Mouse (Mus musculus) MEL (cell line): Measurements from ENCODE around the gene Tmem150a. TPM values are rescaled to one million over a fixed set of nuclear protein-coding genes. Genes with fewer than 3 reads are reported as not detected.
A peak's percentile ranks its signal among the peaks of the same experiment; 100 is the strongest.

Experiments
- DNase-seq: peaks from one replicate; pipeline ENCODE4 v3.0.0; 2011; ENCODE audit warnings: low read depth, low spot score
- H3K27ac ChIP-seq: 2 replicates; pipeline ENCODE4 v1.5.1; 2012; ENCODE audit warnings: low read depth, mild to moderate bottlenecking, control low read depth, low read length, moderate library complexity; ENCODE audit not compliant: control insufficient read depth
- H3K27me3 ChIP-seq, 2 experiments: fragments of 150-350 bp in 1 of 2; sonication (generic) in 1 of 2; 2 replicates each; pipeline ENCODE4 v1.6.1; 2012; ENCODE audit warnings: low read length in 2 of 2, mild to moderate bottlenecking in 2 of 2, improper control_type of control experiment in 1 of 2, moderate library complexity in 1 of 2; ENCODE audit not compliant: insufficient read depth in 2 of 2, control insufficient read depth in 1 of 2
- H3K36me3 ChIP-seq, 2 experiments: 2 replicates each; pipeline ENCODE4 v1.6.1; 2012 to 2014; ENCODE audit warnings: low read length in 2 of 2, improper control_type of control experiment in 1 of 2, inconsistent platforms in 1 of 2, mild to moderate bottlenecking in 1 of 2; ENCODE audit not compliant: insufficient read depth in 2 of 2, control insufficient read depth in 1 of 2
- H3K4me1 ChIP-seq, 2 experiments: fragments of 150-350 bp in 1 of 2; sonication (generic) in 1 of 2; 2 replicates each; pipeline ENCODE4 v1.6.1; 2012; ENCODE audit warnings: low read length in 2 of 2, improper control_type of control experiment in 1 of 2, mild to moderate bottlenecking in 1 of 2; ENCODE audit not compliant: insufficient read depth in 2 of 2, control insufficient read depth in 1 of 2
- H3K4me3 ChIP-seq, 2 experiments: fragments of 150-350 bp in 1 of 2; sonication (generic) in 1 of 2; 2 replicates each; pipeline ENCODE4 v1.5.1; 2012; ENCODE audit warnings: low read depth in 2 of 2, low read length in 2 of 2, mild to moderate bottlenecking in 2 of 2, moderate library complexity in 2 of 2, control low read depth in 1 of 2, improper control_type of control experiment in 1 of 2; ENCODE audit not compliant: control insufficient read depth in 1 of 2, insufficient read depth in 1 of 2
- H3K79me2 ChIP-seq: 2 replicates; pipeline ENCODE4 v1.6.1; 2012; ENCODE audit warnings: mild to moderate bottlenecking, low read length, moderate library complexity; ENCODE audit not compliant: control insufficient read depth, poor library complexity, insufficient read depth
- H3K9ac ChIP-seq: 2 replicates; pipeline ENCODE4 v1.6.1; 2012; ENCODE audit warnings: low read depth, mild to moderate bottlenecking, control low read depth, low read length, moderate library complexity; ENCODE audit not compliant: control insufficient read depth, poor library complexity, severe bottlenecking
- H3K9me3 ChIP-seq: fragments of 150-350 bp; sonication (generic); replicated peaks from 2 replicates; pipeline ENCODE4 v1.6.1; 2012; ENCODE audit warnings: mild to moderate bottlenecking, low read length, improper control_type of control experiment, moderate library complexity; ENCODE audit not compliant: insufficient read depth
- CHD1 ChIP-seq: IDR thresholded peaks from 2 replicates; pipeline ENCODE4 v1.6.1; 2012; ENCODE audit warnings: low read depth, mild to moderate bottlenecking, inconsistent platforms, low read length, improper control_type of control experiment
- CHD2 ChIP-seq: IDR thresholded peaks from 2 replicates; pipeline ENCODE4 v1.6.1; 2011; ENCODE audit warnings: low read length, improper control_type of control experiment
- ETS1 ChIP-seq: IDR thresholded peaks from 2 replicates; pipeline ENCODE4 v1.6.1; 2012; ENCODE audit warnings: low read depth, mild to moderate bottlenecking, inconsistent platforms, low read length, improper control_type of control experiment, moderate library complexity
- GABPA ChIP-seq: IDR thresholded peaks from 2 replicates; pipeline ENCODE4 v1.6.1; 2012; ENCODE audit warnings: low read depth, mild to moderate bottlenecking, inconsistent platforms, low read length, improper control_type of control experiment, moderate library complexity
- MYC ChIP-seq: IDR thresholded peaks from 2 replicates; pipeline ENCODE4 v1.6.1; 2011; ENCODE audit warnings: low read depth, mild to moderate bottlenecking, low read length, improper control_type of control experiment, moderate library complexity
- POLR2A ChIP-seq, 2 experiments: IDR thresholded peaks; 2 replicates each; pipeline ENCODE4 v1.6.1; 2011 to 2012; ENCODE audit warnings: low read length in 2 of 2, mild to moderate bottlenecking in 2 of 2, control low read depth in 1 of 2, improper control_type of control experiment in 1 of 2, low read depth in 1 of 2, moderate library complexity in 1 of 2; ENCODE audit not compliant: control insufficient read depth in 1 of 2, insufficient read depth in 1 of 2, poor library complexity in 1 of 2
- POLR2AphosphoS5 ChIP-seq: IDR thresholded peaks from 2 replicates; pipeline ENCODE4 v1.6.1; 2012; ENCODE audit warnings: low read depth, borderline replicate concordance, mild to moderate bottlenecking, inconsistent platforms, low read length, moderate library complexity, mixed read lengths
- TBP ChIP-seq: IDR thresholded peaks from 2 replicates; pipeline ENCODE4 v1.8.0; 2011; ENCODE audit warnings: low read depth, low read length, improper control_type of control experiment
- ZC3H11A ChIP-seq: IDR thresholded peaks from 2 replicates; pipeline ENCODE4 v1.6.1; 2012; ENCODE audit warnings: low read depth, mild to moderate bottlenecking, inconsistent platforms, low read length, improper control_type of control experiment
- polyA plus RNA-seq, 2 experiments: library from polyadenylated mRNA; stranded (reverse) in 1 of 2; unstranded in 1 of 2; fragments of >175 nt in 1 of 2; fragments of >200 nt in 1 of 2; gene quantifications; 2 replicates each; pipeline versions ENCODE4 v1.2.1 to v1.2.4; 2012; ENCODE audit warnings: low replicate concordance in 2 of 2, low read depth in 1 of 2; ENCODE audit not compliant: insufficient read length in 2 of 2, insufficient read depth in 1 of 2, missing spikeins in 1 of 2
- total RNA-seq: library from RNA; depleted of rRNA; stranded (reverse); fragments of 300-350 nt; gene quantifications from 2 replicates; pipeline ENCODE4 v1.2.3, GENCODE M21; 2012

Gene Tmem150a
- total and polyA plus RNA-seq, 3 experiments, result 0.15 to 2.5 TPM; not detected in 1

GRCm38 (mm10) chr6:72386561-72386960 lies 31.3 kb downstream of the Tmem150a start:
- peaks cover 15 to 57% of the 10 kb centered on the region in 2 experiments for H3K4me1 ChIP-seq
- peak overlapping the region; percentile 26; the same call in 1 of the 2 replicates for H3K9ac ChIP-seq
- peaks cover 61% of the 10 kb centered on the region for H3K79me2 ChIP-seq
- TF ChIP-seq GABPA, result no peak
- 0 out of 2 replicates have a peak, but pooled peaks have one; percentile 61 for TF ChIP-seq POLR2AphosphoS5
- 0 out of 2 replicates have a peak, but pooled peaks have one; percentile 2 for TF ChIP-seq TBP
- TF ChIP-seq, all 39 proteins: peak for 2
- peak overlapping the region; percentile 99 for H3K27ac ChIP-seq
- H3K9me3 ChIP-seq, result no peaks in the 10 kb centered on the region
- peak; percentile 67 for DNase-seq
- no peak overlapping the region for H3K4me3 ChIP-seq
- no peaks in the 10 kb centered on the region for H3K27me3 ChIP-seq
- H3K36me3 ChIP-seq, result peaks cover 2 to 62% of the 10 kb centered on the region in 2 experiments; a peak in 3 of 4 replicates

DNA sequence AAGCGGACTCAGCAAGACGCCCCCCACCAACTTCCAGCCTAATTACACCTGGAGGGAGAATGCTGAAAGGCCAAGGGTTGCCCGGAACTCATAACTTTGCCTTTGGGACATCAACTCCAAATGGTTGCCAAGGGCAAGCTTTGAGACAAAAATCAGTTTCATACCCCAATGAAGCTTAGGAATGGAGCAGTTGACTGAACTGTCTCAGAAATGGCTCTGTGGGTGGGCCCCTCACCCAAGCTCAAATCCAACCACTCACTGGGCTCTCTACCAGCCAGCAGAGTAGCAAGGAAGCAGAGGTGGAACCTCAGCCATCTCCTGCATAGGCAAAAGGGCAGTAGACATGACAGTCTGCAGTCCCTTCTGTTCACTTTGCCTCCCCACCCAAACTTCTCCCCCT lies 32.6 kb downstream of the Tmem150a start:
- Histone ChIP-seq H3K4me3 (no peak overlapping the region), H3K4me1 (peaks cover 9 to 56% of the 10 kb centered on the region in 2 experiments; a peak in 3 of 4 replicates), H3K27ac (peak overlapping the region; percentile 99), H3K9ac (peak overlapping the region; percentile 84), H3K27me3 (no peaks in the 10 kb centered on the region), H3K9me3 (no peaks in the 10 kb centered on the region), H3K79me2 (peaks cover 61% of the 10 kb centered on the region), H3K36me3 (peaks cover 2 to 57% of the 10 kb centered on the region in 2 experiments; a peak in 3 of 4 replicates)
- DNase-seq, result peak; percentile 82
- TF ChIP-seq ETS1, result no peak
- TF ChIP-seq ZC3H11A, result no peak

- Histone ChIP-seq H3K9ac (peak overlapping the region; percentile 84), H3K36me3 (peaks cover 2 to 57% of the 10 kb centered on the region in 2 experiments; a peak in 3 of 4 replicates), H3K4me3 (peak overlapping the region in 1 of 2 experiments; percentile 51; a peak in 2 of 4 replicates), H3K27ac (peak overlapping the region; percentile 99), H3K9me3 (no peaks in the 10 kb centered on the region), H3K79me2 (peaks cover 61% of the 10 kb centered on the region), H3K4me1 (peaks cover 4 to 56% of the 10 kb centered on the region in 2 experiments; a peak in 3 of 4 replicates), H3K27me3 (no peaks in the 10 kb centered on the region)
- no peak for TF ChIP-seq CHD1
- TF ChIP-seq POLR2AphosphoS5, result 0 out of 2 replicates have a peak, but pooled peaks have one; percentile 84
- no peak for TF ChIP-seq CHD2
- peak in 1 of 2 experiments; percentile 44; a peak in 1 of 4 replicates for TF ChIP-seq POLR2A (IDR thresholded peaks at IDR 0.05; ENCODE audit: control insufficient read depth in 1 of 2, insufficient read depth in 1 of 2, low read depth in 1 of 2, low read length in 2 of 2, poor library complexity in 1 of 2)
- TF ChIP-seq MYC, result no peak
- peak; percentile 74 for DNase-seq
These were observed 33.0 kb downstream of the Tmem150a start for GRCm38 (mm10) chr6:72388266-72388665.
